Mouse (Mus musculus) neural tube, embryonic 13.5 days (tissue): ENCODE results near the gene Ifitm7. TPM values are rescaled to one million over a fixed set of nuclear protein-coding genes. Genes with fewer than 3 reads are reported as not detected.

Experiments
- ATAC-seq: fragments of 200-750 bp; cut with Nextera tagmentation; 2 replicates; pipeline ENCODE4 v1.8.0; 2017; ENCODE audit warnings: low read depth, mild to moderate bottlenecking, moderate TSS enrichment, moderate library complexity
- H3K27ac ChIP-seq: fragments of 300-500 bp; sonication (generic); replicated peaks from 2 replicates; pipeline ENCODE4 v1.5.1; 2015; ENCODE audit warnings: moderate library complexity, mild to moderate bottlenecking, inconsistent platforms
- H3K27me3 ChIP-seq: fragments of 300-500 bp; sonication (generic); 2 replicates; pipeline ENCODE4 v1.6.1; 2015; ENCODE audit warnings: mild to moderate bottlenecking, inconsistent platforms
- H3K36me3 ChIP-seq: fragments of 300-500 bp; sonication (generic); 2 replicates; pipeline ENCODE4 v1.6.1; 2015; ENCODE audit warnings: mild to moderate bottlenecking, inconsistent platforms
- H3K4me1 ChIP-seq: fragments of 300-500 bp; sonication (generic); replicated peaks from 2 replicates; pipeline ENCODE4 v1.6.1; 2015; ENCODE audit warnings: inconsistent platforms
- H3K4me2 ChIP-seq: fragments of 300-500 bp; sonication (generic); 2 replicates; pipeline ENCODE4 v1.6.1; 2015; ENCODE audit warnings: inconsistent platforms, mild to moderate bottlenecking, moderate library complexity
- H3K4me3 ChIP-seq: fragments of 300-500 bp; sonication (generic); 2 replicates; pipeline ENCODE4 v1.5.1; 2015; ENCODE audit warnings: mild to moderate bottlenecking, inconsistent platforms
- H3K9ac ChIP-seq: fragments of 300-500 bp; sonication (generic); 2 replicates; pipeline ENCODE4 v1.6.1; 2015; ENCODE audit warnings: moderate library complexity, mild to moderate bottlenecking, inconsistent platforms
- H3K9me3 ChIP-seq: fragments of 300-500 bp; sonication (generic); 2 replicates; pipeline ENCODE4 v1.6.1; 2016; ENCODE audit warnings: inconsistent platforms
- WGBS: fragments of 180-500 bp; shearing (Covaris S2); methylation state at CpG from one replicate; pipeline ENCODE4 v1.1.7; 2015; 5-methylcytosine and 5-hydroxymethylcytosine counted together
- polyA plus RNA-seq: library from polyadenylated mRNA; unstranded; fragments of >200 nt; fragmentation: Nextera tagmentation; extraction: Ambion mirVana; gene quantifications from 2 replicates; pipeline ENCODE4 v1.2.1, GENCODE M21; 2015

Ifitm7 gene
- polyA plus RNA-seq, 1 experiment from 2014 or later: 0.98 TPM

- WGBS: 90% methylated on average over 8 of the region's 8 CpGs
- Histone ChIP-seq H3K27me3 (no peaks in the 10 kb centered on the region), H3K9ac (no peak overlapping the region), H3K27ac (no peak overlapping the region), H3K9me3 (no peaks in the 10 kb centered on the region), H3K36me3 (no peaks in the 10 kb centered on the region), H3K4me3 (no peak overlapping the region), H3K4me2 (no peak overlapping the region), H3K4me1 (no peaks in the 10 kb centered on the region)
- no peak for ATAC-seq
These were observed 14.6 kb downstream of the Ifitm7 start for GRCm38 (mm10) chr16:13972051-13972450.

GRCm38 (mm10) chr16:13969096-13969495 is 17.6 kb downstream of the Ifitm7 start:
- Histone ChIP-seq H3K4me2 (no peak overlapping the region), H3K27me3 (no peaks in the 10 kb centered on the region), H3K27ac (no peak overlapping the region), H3K36me3 (no peaks in the 10 kb centered on the region), H3K9ac (no peak overlapping the region), H3K4me3 (no peak overlapping the region), H3K9me3 (no peaks in the 10 kb centered on the region), H3K4me1 (no peaks in the 10 kb centered on the region)
- 97% methylated on average over 1 of the region's 1 CpGs for WGBS
- ATAC-seq: no peak

GRCm38 (mm10) chr16:13962053-13962452 is 24.6 kb downstream of the Ifitm7 start:
- H3K4me1 ChIP-seq: no peaks in the 10 kb centered on the region
- no peak overlapping the region for H3K4me3 ChIP-seq
- no peaks in the 10 kb centered on the region for H3K9me3 ChIP-seq
- no peak overlapping the region for H3K4me2 ChIP-seq
- H3K27ac ChIP-seq: no peak overlapping the region
- WGBS: 41% methylated on average over 1 of the region's 1 CpGs
- no peaks in the 10 kb centered on the region for H3K36me3 ChIP-seq
- no peak for ATAC-seq
- H3K27me3 ChIP-seq: no peaks in the 10 kb centered on the region
- H3K9ac ChIP-seq: no peak overlapping the region

GRCm38 (mm10) chr16:13951245-13951644 is 35.4 kb downstream of the Ifitm7 start:
- 67% methylated on average over 3 of the region's 3 CpGs for WGBS
- no peaks in the 10 kb centered on the region for H3K9me3 ChIP-seq
- no peak overlapping the region for H3K9ac ChIP-seq
- H3K4me3 ChIP-seq: no peak overlapping the region
- no peak for ATAC-seq
- H3K4me2 ChIP-seq: no peak overlapping the region
- no peaks in the 10 kb centered on the region for H3K36me3 ChIP-seq
- H3K4me1 ChIP-seq: no peaks in the 10 kb centered on the region
- H3K27me3 ChIP-seq: no peaks in the 10 kb centered on the region
- no peak overlapping the region for H3K27ac ChIP-seq

- Histone ChIP-seq H3K9me3 (no peaks in the 10 kb centered on the region), H3K27me3 (peaks cover 8% of the 10 kb centered on the region; the same call in 1 of the 2 replicates), H3K36me3 (no peaks in the 10 kb centered on the region), H3K4me2 (no peak overlapping the region), H3K4me1 (peaks cover 3% of the 10 kb centered on the region), H3K4me3 (no peak overlapping the region), H3K9ac (no peak overlapping the region), H3K27ac (no peak overlapping the region)
- 97% methylated on average over 1 of the region's 1 CpGs for WGBS
- no peak for ATAC-seq
These were observed 40.4 kb downstream of the Ifitm7 start for GRCm38 (mm10) chr16:13946306-13946705.

- H3K27me3 ChIP-seq: peaks cover 9% of the 10 kb centered on the region; the same call in 1 of the 2 replicates
- no peaks in the 10 kb centered on the region for H3K36me3 ChIP-seq
- H3K9ac ChIP-seq: no peak overlapping the region
- peaks cover 12% of the 10 kb centered on the region for H3K4me1 ChIP-seq
- H3K9me3 ChIP-seq: no peaks in the 10 kb centered on the region
- no peak for ATAC-seq
- H3K4me2 ChIP-seq: no peak overlapping the region
- 80% methylated on average over 4 of the region's 4 CpGs for whole genome bisulfite sequencing
- no peak overlapping the region for H3K27ac ChIP-seq
- no peak overlapping the region for H3K4me3 ChIP-seq
These were observed 41.5 kb downstream of the Ifitm7 start for GRCm38 (mm10) chr16:13945153-13945552.

- Histone ChIP-seq H3K9ac (no peak overlapping the region), H3K4me1 (peaks cover 14% of the 10 kb centered on the region), H3K4me2 (no peak overlapping the region), H3K9me3 (no peaks in the 10 kb centered on the region), H3K36me3 (no peaks in the 10 kb centered on the region), H3K4me3 (no peak overlapping the region), H3K27ac (no peak overlapping the region), H3K27me3 (peaks cover 9% of the 10 kb centered on the region; the same call in 1 of the 2 replicates)
- WGBS: 91% methylated on average over 5 of the region's 5 CpGs
- no peak for ATAC-seq
These were observed 41.9 kb downstream of the Ifitm7 start for GRCm38 (mm10) chr16:13944752-13945151.

GRCm38 (mm10) chr16:13944178-13944577 is 42.5 kb downstream of the Ifitm7 start:
- Histone ChIP-seq H3K4me1 (peaks cover 14% of the 10 kb centered on the region), H3K27me3 (peaks cover 9% of the 10 kb centered on the region; the same call in 1 of the 2 replicates), H3K4me2 (no peak overlapping the region), H3K27ac (no peak overlapping the region), H3K9ac (no peak overlapping the region), H3K9me3 (no peaks in the 10 kb centered on the region), H3K4me3 (no peak overlapping the region), H3K36me3 (no peaks in the 10 kb centered on the region)
- ATAC-seq: no peak
- 62% methylated on average over 4 of the region's 4 CpGs for WGBS

- Histone ChIP-seq H3K27ac (0 out of 2 replicates have a peak overlapping the region, but pooled peaks have one; percentile 3), H3K4me3 (peak overlapping the region; percentile 51), H3K4me1 (peaks cover 14% of the 10 kb centered on the region), H3K9me3 (no peaks in the 10 kb centered on the region), H3K36me3 (no peaks in the 10 kb centered on the region), H3K4me2 (peak overlapping the region; percentile 87), H3K27me3 (peaks cover 9% of the 10 kb centered on the region; the same call in 1 of the 2 replicates), H3K9ac (peak overlapping the region; percentile 74)
- peak; percentile 88 for ATAC-seq
- 2% methylated on average over 34 of the region's 34 CpGs for WGBS
These were observed 45.8 kb downstream of the Ifitm7 start for GRCm38 (mm10) chr16:13940847-13941395.

GRCm38 (mm10) chr16:13940139-13940846 is 46.4 kb downstream of the Ifitm7 start:
- WGBS: 4% methylated on average over 28 of the region's 28 CpGs
- 0 out of 2 replicates have a peak overlapping the region, but pooled peaks have one; percentile 3 for H3K27ac ChIP-seq
- H3K4me2 ChIP-seq: peak overlapping the region; percentile 87
- no peaks in the 10 kb centered on the region for H3K9me3 ChIP-seq
- H3K4me3 ChIP-seq: peak overlapping the region; percentile 51
- H3K4me1 ChIP-seq: peaks cover 14% of the 10 kb centered on the region
- peak overlapping the region; percentile 74 for H3K9ac ChIP-seq
- H3K36me3 ChIP-seq: no peaks in the 10 kb centered on the region
- peak; percentile 99 for ATAC-seq
- peaks cover 9% of the 10 kb centered on the region; the same call in 1 of the 2 replicates for H3K27me3 ChIP-seq
